Mouse (Mus musculus) stomach, embryonic 14.5 days (tissue): ENCODE results near the gene Pspc1. TPM values are rescaled to one million over a fixed set of nuclear protein-coding genes. Genes with fewer than 3 reads are reported as not detected.

Source experiments
- ATAC-seq: fragments of 200-750 bp; cut with Nextera tagmentation; 2 replicates; pipeline ENCODE4 v1.8.0; 2017; ENCODE audit warnings: low read depth, moderate TSS enrichment; ENCODE audit not compliant: insufficient number of reproducible peaks, insufficient read depth, low FRiP score
- H3K27ac ChIP-seq: fragments of 300-500 bp; sonication (generic); 2 replicates; pipeline ENCODE4 v1.5.1; 2014; ENCODE audit warnings: mild to moderate bottlenecking, low read length, moderate library complexity, mixed read lengths
- H3K27me3 ChIP-seq: fragments of 300-500 bp; sonication (generic); 2 replicates; pipeline ENCODE4 v1.6.1; 2014; ENCODE audit warnings: low read length, control low read depth, mixed read lengths; ENCODE audit not compliant: control insufficient read depth, insufficient read depth
- H3K36me3 ChIP-seq: fragments of 300-500 bp; sonication (generic); 2 replicates; pipeline ENCODE4 v1.6.1; 2014; ENCODE audit warnings: mild to moderate bottlenecking, control low read depth, low read length, moderate library complexity, mixed read lengths; ENCODE audit not compliant: control insufficient read depth, insufficient read depth
- H3K4me1 ChIP-seq: fragments of 300-500 bp; sonication (generic); 2 replicates; pipeline ENCODE4 v1.6.1; 2014; ENCODE audit warnings: low read length, control low read depth, mixed read lengths; ENCODE audit not compliant: control insufficient read depth, insufficient read depth
- H3K4me2 ChIP-seq: fragments of 300-500 bp; sonication (generic); replicated peaks from 2 replicates; pipeline ENCODE4 v1.6.1; 2014; ENCODE audit warnings: low read depth, low read length, control low read depth
- H3K4me3 ChIP-seq: fragments of 300-500 bp; sonication (generic); 2 replicates; pipeline ENCODE4 v1.5.1; 2014; ENCODE audit warnings: low read depth, low read length, control low read depth
- H3K9ac ChIP-seq: fragments of 300-500 bp; sonication (generic); replicated peaks from 2 replicates; pipeline ENCODE4 v1.6.1; 2014; ENCODE audit warnings: low read depth, mild to moderate bottlenecking, control low read depth, low read length, moderate library complexity, mixed read lengths
- H3K9me3 ChIP-seq: fragments of 300-500 bp; sonication (generic); 2 replicates; pipeline ENCODE4 v1.6.1; 2016; ENCODE audit warnings: low read depth, low read length, control low read depth; ENCODE audit not compliant: control insufficient read depth
- WGBS: fragments of 180-500 bp; shearing (Covaris S2); extraction: QIAGEN DNeasy Blood & Tissue Kit; methylation state at CpG from one replicate; pipeline ENCODE4 v1.1.7; 2014; 5-methylcytosine and 5-hydroxymethylcytosine counted together
- polyA plus RNA-seq: library from polyadenylated mRNA; unstranded; fragments of >200 nt; fragmentation: Nextera tagmentation; extraction: Ambion mirVana; gene quantifications from 2 replicates; pipeline ENCODE4 v1.2.1, GENCODE M21; 2014

Pspc1 gene
- polyA plus RNA-seq, 1 experiment from 2014 or later = 36.8 TPM

- no peak overlapping the region for H3K9ac ChIP-seq
Measured at GRCm38 (mm10) chr14:56751282-56751681, 26.8 kb downstream of the Pspc1 start.

GRCm38 (mm10) chr14:56740175-56740574 lies 37.9 kb downstream of the Pspc1 start:
- ATAC-seq = no peak
- 97% methylated on average over 1 of the region's 1 CpGs for WGBS
- H3K9ac ChIP-seq = no peak overlapping the region
- no peaks in the 10 kb centered on the region for H3K9me3 ChIP-seq
- H3K4me2 ChIP-seq = no peak overlapping the region
- H3K27ac ChIP-seq = no peak overlapping the region
- H3K4me3 ChIP-seq = no peak overlapping the region
- H3K36me3 ChIP-seq = peaks cover 11% of the 10 kb centered on the region
- no peaks in the 10 kb centered on the region for H3K27me3 ChIP-seq
- no peaks in the 10 kb centered on the region for H3K4me1 ChIP-seq

More at GRCm38 (mm10) chr14:56751282-56751681, 26.8 kb downstream of the Pspc1 start:
- Histone ChIP-seq H3K27me3 (no peaks in the 10 kb centered on the region), H3K36me3 (peaks cover 32% of the 10 kb centered on the region), H3K4me1 (no peaks in the 10 kb centered on the region), H3K9me3 (no peaks in the 10 kb centered on the region), H3K4me3 (no peak overlapping the region), H3K4me2 (no peak overlapping the region), H3K27ac (no peak overlapping the region)
- no peak for ATAC-seq
- 82% methylated on average over 4 of the region's 4 CpGs for WGBS

- ATAC-seq = no peak
- H3K9ac ChIP-seq = no peak overlapping the region
- no peaks in the 10 kb centered on the region for H3K4me1 ChIP-seq
- H3K9me3 ChIP-seq = no peaks in the 10 kb centered on the region
- no peak overlapping the region for H3K4me2 ChIP-seq
- H3K36me3 ChIP-seq = peaks cover 2% of the 10 kb centered on the region; the same call in 1 of the 2 replicates
- 76% methylated on average over 1 of the region's 1 CpGs for WGBS
- no peak overlapping the region for H3K27ac ChIP-seq
- H3K4me3 ChIP-seq = no peak overlapping the region
- H3K27me3 ChIP-seq = no peaks in the 10 kb centered on the region
Measured at GRCm38 (mm10) chr14:56726493-56726892, 51.6 kb downstream of the Pspc1 start.

- H3K27me3 ChIP-seq = no peaks in the 10 kb centered on the region
- ATAC-seq = no peak
- H3K4me1 ChIP-seq = no peaks in the 10 kb centered on the region
- H3K36me3 ChIP-seq = peaks cover 1% of the 10 kb centered on the region; the same call in 1 of the 2 replicates
- no peak overlapping the region for H3K9ac ChIP-seq
- H3K9me3 ChIP-seq = no peaks in the 10 kb centered on the region
- H3K27ac ChIP-seq = no peak overlapping the region
- H3K4me2 ChIP-seq = no peak overlapping the region
- no peak overlapping the region for H3K4me3 ChIP-seq
- 48% methylated on average over 4 of the region's 4 CpGs for WGBS
Measured at GRCm38 (mm10) chr14:56705687-56706086, 72.4 kb downstream of the Pspc1 start.

- Histone ChIP-seq H3K4me3 (no peak overlapping the region), H3K9ac (no peak overlapping the region), H3K4me1 (no peaks in the 10 kb centered on the region), H3K36me3 (peaks cover 22% of the 10 kb centered on the region), H3K27ac (no peak overlapping the region), H3K4me2 (no peak overlapping the region), H3K27me3 (no peaks in the 10 kb centered on the region), H3K9me3 (no peaks in the 10 kb centered on the region)
- 91% methylated on average over 4 of the region's 4 CpGs for WGBS
- ATAC-seq = no peak; the same call in 1 of the 2 replicates
Measured at GRCm38 (mm10) chr14:56702644-56703043, 75.5 kb downstream of the Pspc1 start.

- WGBS = 85% methylated on average over 5 of the region's 5 CpGs
- H3K36me3 ChIP-seq = peaks cover 62% of the 10 kb centered on the region
Measured at GRCm38 (mm10) chr14:56697836-56698235, 80.3 kb downstream of the Pspc1 start.

GRCm38 (mm10) chr14:56695495-56695894 lies 82.6 kb downstream of the Pspc1 start:
- Histone ChIP-seq H3K9ac (no peak overlapping the region), H3K4me3 (no peak overlapping the region), H3K27me3 (no peaks in the 10 kb centered on the region), H3K9me3 (no peaks in the 10 kb centered on the region), H3K4me2 (no peak overlapping the region), H3K27ac (no peak overlapping the region), H3K36me3 (peaks cover 76% of the 10 kb centered on the region), H3K4me1 (no peaks in the 10 kb centered on the region)
- WGBS = 85% methylated on average over 3 of the region's 3 CpGs
- no peak for ATAC-seq

More at GRCm38 (mm10) chr14:56697836-56698235, 80.3 kb downstream of the Pspc1 start:
- ATAC-seq = no peak
- no peak overlapping the region for H3K4me2 ChIP-seq
- no peaks in the 10 kb centered on the region for H3K9me3 ChIP-seq
- no peak overlapping the region for H3K9ac ChIP-seq
- H3K27me3 ChIP-seq = no peaks in the 10 kb centered on the region
- H3K4me1 ChIP-seq = no peaks in the 10 kb centered on the region
- H3K27ac ChIP-seq = no peak overlapping the region
- no peak overlapping the region for H3K4me3 ChIP-seq

GRCm38 (mm10) chr14:56689766-56690165 lies 88.3 kb downstream of the Pspc1 start:
- H3K9ac ChIP-seq = no peak overlapping the region
- no peak for ATAC-seq
- no peaks in the 10 kb centered on the region for H3K9me3 ChIP-seq
- no peaks in the 10 kb centered on the region for H3K27me3 ChIP-seq
- peaks cover 77% of the 10 kb centered on the region for H3K36me3 ChIP-seq
- WGBS = 88% methylated on average over 1 of the region's 1 CpGs
- H3K4me2 ChIP-seq = no peak overlapping the region
- no peak overlapping the region for H3K4me3 ChIP-seq
- no peak overlapping the region for H3K27ac ChIP-seq
- H3K4me1 ChIP-seq = no peaks in the 10 kb centered on the region

GRCm38 (mm10) chr14:56689116-56689515 lies 89.0 kb downstream of the Pspc1 start:
- no peak for ATAC-seq
- Histone ChIP-seq H3K27ac (no peak overlapping the region), H3K4me3 (no peak overlapping the region), H3K9ac (no peak overlapping the region), H3K4me1 (no peaks in the 10 kb centered on the region), H3K4me2 (no peak overlapping the region), H3K27me3 (no peaks in the 10 kb centered on the region), H3K36me3 (peaks cover 77% of the 10 kb centered on the region), H3K9me3 (no peaks in the 10 kb centered on the region)
- 97% methylated on average over 1 of the region's 1 CpGs for WGBS
